Mouse (Mus musculus) right cerebral cortex, postnatal 25 days (tissue): ENCODE measurements around the gene Tgfbr3l.

Source experiments
- DNase-seq: peaks from one replicate; pipeline ENCODE4 v3.0.0; 2022

Tgfbr3l gene

DNA sequence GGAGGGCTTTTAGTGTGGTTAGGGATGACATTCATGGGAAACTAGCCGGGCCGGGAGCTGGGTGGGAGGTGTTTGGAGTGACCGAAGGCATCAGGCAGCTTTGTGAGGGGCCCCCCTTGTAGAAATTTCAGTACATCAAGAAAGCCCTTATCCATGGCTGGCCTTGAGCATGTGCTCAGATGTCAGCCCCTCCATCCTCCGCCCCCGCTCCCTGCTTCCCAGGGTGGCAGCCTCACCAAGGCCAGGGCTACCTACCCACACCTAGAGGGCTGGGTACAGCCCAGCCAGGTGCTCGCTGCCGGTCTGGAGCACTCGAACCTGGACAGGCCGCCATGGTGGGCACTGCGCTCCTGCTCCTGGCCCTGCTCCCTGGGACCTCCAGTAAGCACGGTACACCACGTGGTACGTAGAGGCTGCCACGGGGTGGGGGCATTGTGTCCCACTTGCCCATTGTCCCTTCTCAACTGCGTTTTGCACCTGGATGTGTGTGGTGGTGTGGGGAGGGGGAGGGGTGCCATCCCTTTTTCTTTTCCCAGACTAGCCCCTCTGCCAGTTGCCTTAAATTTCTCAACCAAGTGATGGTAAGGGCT is at the start of gene Tgfbr3l:
Gene Tgfbr3l (plus strand): TSS at position 264 of the 590 bp plus-strand sequence.
- DNase-seq: no peak

- no peak for DNase-seq
Measured at GRCm38 (mm10) chr8:4201321-4201720, 46.7 kb upstream of the Tgfbr3l start.

DNA sequence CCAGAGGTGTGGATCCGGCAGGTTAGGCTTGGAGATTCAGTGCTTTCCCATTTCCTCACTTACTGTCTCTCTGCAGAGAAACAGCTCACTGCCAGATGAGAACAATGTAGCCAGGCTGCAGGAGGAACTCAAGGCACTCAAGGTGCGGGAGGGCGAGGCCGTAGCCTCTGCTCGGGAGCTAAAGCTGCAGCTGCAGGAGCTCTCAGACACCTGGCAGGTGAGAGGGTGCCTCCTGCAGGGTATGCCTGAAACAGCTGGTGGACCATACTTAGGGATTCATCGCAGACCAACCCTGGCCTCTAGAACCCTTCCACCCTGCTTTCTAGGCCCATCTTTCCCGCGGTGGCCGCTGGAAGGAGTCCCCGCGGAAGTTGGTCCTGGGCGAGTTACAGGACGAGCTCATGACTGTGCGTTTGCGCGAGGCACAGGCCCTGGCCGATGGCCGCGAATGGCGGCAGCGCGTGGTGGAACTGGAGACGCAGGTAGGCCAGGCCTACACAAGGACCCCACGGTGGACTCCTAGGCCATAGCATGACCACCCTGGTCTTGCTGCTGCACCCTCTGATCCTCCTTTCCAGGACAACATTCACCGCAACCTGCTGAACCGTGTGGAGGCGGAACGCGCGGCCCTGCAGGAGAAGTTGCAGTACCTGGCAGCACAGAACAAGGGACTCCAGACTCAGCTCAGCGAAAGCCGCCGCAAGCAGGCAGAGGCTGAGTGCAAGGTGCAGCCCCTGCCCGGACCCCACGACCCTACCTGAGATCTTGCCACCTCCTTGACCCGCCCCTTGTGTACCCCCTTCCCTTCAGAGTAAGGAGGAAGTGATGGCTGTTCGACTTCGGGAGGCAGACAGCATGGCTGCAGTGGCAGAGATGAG is 42.5 kb upstream of the Tgfbr3l start:
- no peak for DNase-seq

DNA sequence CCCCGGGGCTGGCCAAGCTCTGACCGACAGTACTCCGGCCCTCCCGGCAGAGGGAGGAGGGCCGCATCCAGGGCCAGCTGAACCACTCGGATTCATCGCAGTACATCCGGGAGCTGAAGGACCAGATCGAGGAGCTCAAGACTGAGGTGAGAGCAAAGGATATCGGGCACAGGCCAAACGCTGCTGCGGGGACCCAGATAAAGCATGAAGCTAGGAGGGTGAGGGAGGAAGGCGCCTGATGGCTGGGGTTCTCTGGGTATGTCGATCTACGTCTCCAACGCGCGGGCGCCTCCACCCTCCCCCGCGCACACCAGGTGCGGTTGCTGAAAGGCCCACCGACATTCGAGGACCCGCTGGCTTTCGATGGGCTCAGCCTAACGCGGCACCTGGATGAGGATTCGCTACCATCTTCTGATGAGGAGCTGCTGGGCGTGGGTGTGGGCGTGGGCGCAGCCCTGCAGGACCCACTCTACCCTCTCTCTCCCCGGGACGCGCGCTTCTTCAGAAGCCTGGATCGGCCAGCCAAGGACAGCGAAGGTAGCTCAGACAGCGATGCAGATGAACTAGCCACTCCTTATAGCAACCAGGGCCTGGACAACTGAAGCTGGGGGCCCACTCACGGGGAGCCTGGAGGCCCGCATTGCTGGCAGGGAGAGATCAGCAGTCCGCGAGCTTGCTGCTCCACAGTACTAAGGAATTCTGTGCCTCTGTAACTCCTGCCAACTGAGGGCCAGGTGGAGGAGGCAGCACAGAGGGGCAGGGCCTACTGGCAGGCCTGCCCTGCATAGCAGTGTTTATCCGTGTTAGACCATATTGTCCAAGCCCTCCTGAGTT is 41.6 kb upstream of the Tgfbr3l start:
- peak; percentile 48 for DNase-seq

DNA sequence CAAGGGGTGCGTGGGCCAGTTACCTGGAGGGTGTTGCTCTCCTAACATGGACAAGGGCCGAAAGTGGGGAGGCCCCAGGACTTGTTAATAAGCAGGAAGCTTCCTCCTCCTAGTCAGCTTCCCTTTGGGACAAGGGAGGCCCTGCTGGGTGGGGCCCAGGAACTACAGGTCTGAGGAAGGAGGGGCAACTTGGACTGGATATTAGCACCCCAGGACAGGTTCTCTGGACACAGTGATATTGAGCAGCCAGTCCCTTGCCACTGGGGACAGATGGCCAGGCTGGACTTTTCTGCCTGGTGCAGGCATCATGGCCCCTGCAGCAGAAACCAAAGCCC is 41.0 kb upstream of the Tgfbr3l start:
- no peak for DNase-seq

- DNase-seq: no peak
Measured at GRCm38 (mm10) chr8:4211097-4211496, 36.9 kb upstream of the Tgfbr3l start.

- DNase-seq: no peak
Measured at GRCm38 (mm10) chr8:4212809-4213209, 35.2 kb upstream of the Tgfbr3l start.

DNA sequence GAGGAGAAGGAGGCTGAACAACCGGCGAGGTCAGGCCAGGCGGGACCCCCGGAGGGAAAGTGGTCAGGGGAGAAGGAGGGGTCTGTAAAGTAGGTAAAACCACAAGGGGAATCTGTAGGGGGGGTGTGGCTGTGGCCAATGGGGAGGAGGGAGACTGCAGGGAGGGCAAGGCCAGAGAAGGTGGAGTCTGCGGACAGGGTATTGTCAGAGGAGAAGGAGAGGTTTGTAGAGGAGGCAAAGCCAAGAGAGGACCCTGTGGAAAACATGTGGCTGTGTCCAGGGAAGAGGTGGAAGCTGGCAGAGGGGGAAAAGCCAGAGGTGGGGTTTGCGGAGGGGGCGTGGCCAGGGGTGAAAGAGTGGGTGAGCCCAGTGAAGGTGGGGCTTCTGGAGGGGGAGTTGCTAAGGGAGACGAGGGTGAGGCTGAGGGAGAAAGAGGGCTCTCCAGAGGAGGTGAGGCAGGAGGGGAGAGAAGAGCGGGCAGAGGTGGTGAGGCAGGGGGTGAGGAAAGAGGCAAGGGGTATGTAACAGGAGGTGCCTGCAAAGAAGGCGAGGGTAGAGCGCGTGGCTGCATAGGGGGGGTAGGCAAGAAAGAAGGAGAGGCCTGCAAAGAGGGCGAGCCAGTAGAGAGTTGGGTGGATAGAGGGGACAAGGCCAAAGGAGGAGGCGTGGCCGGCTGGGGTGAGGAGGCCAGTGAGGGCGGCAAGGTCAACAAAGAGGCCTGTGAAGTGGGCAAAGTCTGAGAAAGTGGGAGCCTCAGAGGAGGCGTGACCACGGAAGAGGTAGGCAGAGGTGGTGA is 34.6 kb upstream of the Tgfbr3l start:
- DNase-seq: no peak

DNA sequence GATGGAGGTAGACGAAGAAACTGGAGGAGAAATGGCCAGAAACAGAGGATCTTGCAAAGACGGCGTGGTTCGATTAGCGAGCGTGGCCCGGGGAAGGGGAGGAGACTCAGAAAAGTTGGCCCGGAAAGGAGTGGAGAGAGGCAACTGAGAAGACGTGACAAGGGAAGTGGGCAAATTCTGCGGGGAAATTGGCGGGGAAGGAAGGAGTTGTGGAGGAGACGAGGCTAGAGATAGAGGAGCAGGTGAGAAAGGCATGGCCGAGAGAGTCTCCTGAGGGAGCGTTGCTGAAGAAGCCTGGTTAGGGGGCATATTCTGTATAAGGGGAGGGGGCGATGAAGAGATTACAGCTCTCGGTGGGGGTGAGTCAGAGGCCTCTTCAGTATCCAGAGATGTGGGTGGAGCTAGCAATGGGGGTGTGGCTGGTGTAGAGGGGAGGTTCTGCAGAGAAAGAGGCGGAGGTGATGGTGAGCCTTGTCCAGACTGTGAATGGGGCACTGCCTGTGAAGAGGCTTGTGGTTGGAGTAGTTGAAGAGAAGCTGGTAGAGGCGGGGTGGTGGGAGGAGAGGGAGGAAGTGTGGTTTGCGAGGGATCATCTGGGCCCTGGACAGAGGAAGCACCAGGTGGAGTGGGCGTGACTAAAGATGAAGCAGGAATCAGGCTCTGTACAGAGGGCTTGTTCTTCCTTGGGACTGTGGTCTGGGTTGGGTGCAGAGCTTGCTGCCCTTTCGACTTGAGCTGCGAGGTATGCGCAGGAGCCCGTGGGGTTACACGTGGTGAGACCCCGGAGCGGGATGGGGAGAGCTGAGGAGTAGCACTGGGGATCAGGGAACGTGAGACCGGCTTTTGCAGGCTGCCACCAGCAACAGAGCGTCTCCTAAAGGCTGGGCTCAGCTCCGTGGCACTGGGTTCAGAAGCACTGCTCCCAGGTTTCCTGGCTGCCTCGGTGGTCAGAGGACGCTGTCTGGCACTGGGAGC is 33.7 kb upstream of the Tgfbr3l start:
- DNase-seq: no peak

GRCm38 (mm10) chr8:4216296-4216695 is 31.7 kb upstream of the Tgfbr3l start:
- no peak for DNase-seq

DNA sequence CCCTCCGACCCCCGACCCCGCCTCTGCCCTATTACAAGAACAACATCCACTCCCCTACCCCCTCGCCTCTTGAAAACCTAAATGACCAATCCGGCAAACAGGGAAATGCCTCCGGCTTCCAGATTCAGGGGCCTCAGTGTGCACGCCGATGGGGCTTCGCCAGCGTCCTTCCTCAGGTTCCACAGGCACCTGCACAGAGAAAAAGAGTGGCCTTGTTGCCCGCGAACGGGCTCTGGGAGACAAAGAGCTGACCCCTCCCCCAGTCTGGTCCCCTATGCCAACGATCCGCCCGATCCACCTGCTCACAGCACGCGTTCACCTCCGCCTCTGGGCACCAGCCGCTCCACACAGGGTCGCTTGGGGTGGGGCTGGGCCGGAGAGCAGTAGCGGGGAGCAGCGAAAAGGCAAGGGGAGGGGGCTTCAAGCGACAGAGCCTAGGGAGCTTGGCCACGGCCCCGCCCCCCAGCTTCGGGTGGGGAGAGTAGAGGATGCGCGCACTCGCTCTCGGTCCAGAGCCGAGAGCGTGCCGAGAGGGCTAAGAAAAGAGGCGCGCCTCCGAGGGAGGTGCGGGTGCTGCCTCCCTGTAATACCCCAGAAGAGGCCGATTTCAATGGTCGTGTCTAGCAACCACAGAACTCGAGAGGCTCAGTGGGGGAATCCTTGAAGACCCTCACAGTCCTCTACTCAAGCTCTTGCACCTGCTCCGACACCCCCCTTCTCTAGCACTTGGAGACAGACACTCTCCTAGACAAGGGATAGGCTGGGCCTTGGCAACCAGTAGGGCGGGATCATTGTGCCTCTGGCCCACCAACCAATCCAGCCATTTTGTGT is 31.0 kb upstream of the Tgfbr3l start, which contains the start of gene Prr36:
Gene Prr36 (minus strand): TSS at position 669 of the 831 bp plus-strand sequence.
- DNase-seq: peak; percentile 75

DNA sequence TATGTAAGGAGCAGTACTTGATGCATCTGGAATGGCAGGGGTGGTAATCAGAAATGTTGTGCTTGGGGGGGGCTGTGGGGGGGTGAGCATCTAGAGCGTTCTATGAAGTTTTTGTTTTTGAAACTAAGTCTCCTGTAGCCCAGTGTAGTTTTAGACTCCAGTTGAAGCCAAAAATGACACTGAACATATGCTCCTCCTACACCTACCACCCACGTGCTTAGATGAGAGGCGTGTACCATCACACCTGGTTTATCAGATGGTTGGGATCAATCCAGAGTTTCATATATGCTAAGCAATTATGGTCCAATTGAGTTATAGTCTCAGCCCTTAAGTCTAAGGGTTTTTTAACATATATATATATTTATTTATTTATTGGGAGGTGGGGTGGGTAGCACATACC is 28.4 kb upstream of the Tgfbr3l start:
- DNase-seq: peak; percentile 38

DNA sequence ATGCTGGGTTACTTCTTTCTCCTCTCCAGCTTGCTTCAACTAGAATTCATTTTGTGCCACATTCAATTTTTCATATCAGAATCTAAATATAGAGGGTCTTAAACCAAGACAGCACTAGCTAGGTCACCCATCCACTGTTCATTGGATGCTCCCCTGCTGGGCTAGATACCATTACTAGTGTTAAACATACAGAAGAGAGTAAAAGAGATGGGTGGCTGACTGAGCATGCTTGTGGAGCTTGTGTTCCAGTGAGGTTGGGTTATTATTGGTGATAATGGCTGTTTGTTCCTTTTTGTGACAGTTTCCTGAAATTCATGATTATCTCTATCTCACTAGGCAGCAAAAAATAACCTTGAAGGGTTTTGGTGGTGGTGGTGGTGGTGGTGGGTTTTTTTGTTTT is 26.0 kb upstream of the Tgfbr3l start:
- DNase-seq: no peak

- no peak for DNase-seq
Measured at GRCm38 (mm10) chr8:4226323-4226722, 21.7 kb upstream of the Tgfbr3l start.

- no peak for DNase-seq
Measured at GRCm38 (mm10) chr8:4226739-4227347, 21.2 kb upstream of the Tgfbr3l start, which contains the start of gene Lrrc8e. TSS of gene Lrrc8e (plus strand) at chr8:4226827.

GRCm38 (mm10) chr8:4227919-4228318 is 20.1 kb upstream of the Tgfbr3l start:
- no peak for DNase-seq

DNA sequence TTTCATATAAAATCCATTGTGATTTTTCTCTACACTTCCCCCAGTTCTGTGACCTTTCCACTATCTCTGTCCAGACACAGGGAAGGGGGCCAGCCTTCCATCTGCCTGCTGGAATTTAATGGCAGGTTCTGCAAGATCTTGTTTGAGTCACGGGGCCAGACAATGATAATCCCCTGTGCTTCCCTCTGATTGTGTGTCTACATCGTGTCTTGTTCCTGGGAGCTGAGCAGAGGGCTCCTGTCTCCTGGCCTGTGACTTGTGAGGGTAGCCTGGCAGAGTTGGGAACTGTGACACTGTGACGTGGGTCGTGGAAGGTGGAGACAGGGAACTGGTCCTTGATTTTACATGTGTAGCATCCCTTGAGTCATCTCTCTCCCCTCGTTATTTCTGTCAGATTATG is 18.2 kb upstream of the Tgfbr3l start:
- DNase-seq: no peak

DNA sequence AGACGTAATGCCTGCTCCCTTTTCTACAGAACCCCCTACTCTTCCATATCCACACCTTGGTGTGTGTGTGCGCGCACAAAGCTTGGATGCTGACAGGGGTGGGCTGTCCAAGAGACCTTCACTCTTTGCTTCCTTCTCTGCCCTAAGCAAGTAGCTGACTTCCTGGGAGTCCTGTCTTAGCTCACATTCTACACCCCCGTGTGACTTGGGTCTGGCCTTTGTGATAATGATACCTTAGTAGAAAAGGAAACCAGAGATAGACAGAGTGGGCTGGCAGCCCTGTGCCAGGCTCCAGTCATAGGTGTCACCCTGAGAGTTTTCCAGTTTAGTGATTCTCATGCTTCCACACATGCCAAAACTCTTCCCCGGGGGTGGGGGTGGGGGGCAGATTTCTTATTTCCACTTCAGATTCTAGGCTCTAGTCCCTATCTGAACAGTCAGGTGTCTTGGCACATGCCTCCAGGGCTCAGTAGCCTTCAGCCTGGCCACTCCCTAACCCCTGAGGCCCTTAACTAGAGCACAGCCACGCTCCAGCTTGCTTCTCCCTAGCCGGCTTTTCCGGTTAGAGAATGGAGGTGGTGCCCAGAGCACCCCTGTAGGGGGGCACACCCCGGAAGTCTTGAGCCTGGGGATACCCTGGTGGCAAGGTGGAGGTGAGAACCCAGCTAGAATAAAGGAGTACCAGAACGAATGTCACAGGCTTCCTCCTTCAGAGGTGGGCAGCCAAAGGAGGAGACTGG is 17.2 kb upstream of the Tgfbr3l start:
- DNase-seq: no peak

DNA sequence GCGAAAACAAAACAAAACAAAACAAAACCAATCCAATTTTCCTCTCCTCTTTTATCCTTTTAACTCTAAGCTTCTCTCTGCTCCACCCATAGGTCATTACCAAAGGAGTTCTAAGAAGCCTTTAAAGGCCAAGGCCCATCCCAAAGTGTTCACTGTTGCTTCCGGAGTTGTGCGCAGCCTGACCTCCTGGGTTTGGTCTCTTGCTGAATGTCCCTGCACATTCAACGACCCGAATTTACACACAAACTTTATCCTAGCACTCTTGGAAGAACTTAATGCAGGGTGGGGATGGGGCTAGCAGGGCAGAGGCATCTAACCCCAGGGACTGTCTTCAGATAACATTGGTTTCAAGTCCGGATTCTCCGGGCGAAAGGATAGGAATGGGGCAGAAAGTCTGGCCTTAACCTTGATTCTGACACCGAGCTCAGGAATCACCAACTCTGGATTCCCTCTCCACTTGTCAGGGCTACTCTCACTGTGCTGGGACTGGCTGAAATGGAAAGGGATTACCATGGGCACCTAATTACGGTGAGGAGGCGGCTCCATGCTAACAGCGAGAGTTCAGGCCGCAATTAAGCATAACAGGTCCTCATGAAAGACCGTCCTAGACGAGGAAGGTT is 10.1 kb upstream of the Tgfbr3l start:
- no peak for DNase-seq
